Mouse (Mus musculus) cerebellum, adult 9-11 months (tissue): ENCODE data around the gene Dpy19l2.
"Not testable (repeated sequence)": the region's sequence is repeated elsewhere in the genome, so short reads cannot be mapped to it uniquely, and the experiment has no call there.

Source experiments
- DNase-seq: peaks from one replicate; pipeline ENCODE4 v3.0.0; 2022

The Dpy19l2 gene

GRCm38 (mm10) chr9:24695700-24696404 is at the start of gene Dpy19l2:
Gene Dpy19l2 (minus strand): TSS chr9:24696293.
- no peak for DNase-seq

GRCm38 (mm10) chr9:24744958-24745357 is 48.9 kb upstream of the Dpy19l2 start:
- DNase-seq, result no peak

GRCm38 (mm10) chr9:24701246-24701645 is 5.2 kb upstream of the Dpy19l2 start:
- no peak for DNase-seq

- DNase-seq, result no peak
Observed at GRCm38 (mm10) chr9:24696405-24696778, 299 bp upstream of the Dpy19l2 start.

- not testable (repeated sequence) for DNase-seq
Observed at GRCm38 (mm10) chr9:24637341-24637740, 58.8 kb downstream of the Dpy19l2 start.

GRCm38 (mm10) chr9:24624896-24625295 is 71.2 kb downstream of the Dpy19l2 start, which contains the start of gene Cypt4:
Gene Cypt4 (plus strand): TSS chr9:24625196.
- no peak for DNase-seq

- no peak for DNase-seq
Observed at GRCm38 (mm10) chr9:24538159-24538558, 157.9 kb downstream of the Dpy19l2 start.

GRCm38 (mm10) chr9:24516575-24517139 is 179.4 kb downstream of the Dpy19l2 start:
- peak; percentile 86 for DNase-seq

GRCm38 (mm10) chr9:24514078-24514469 is 182.0 kb downstream of the Dpy19l2 start:
- DNase-seq, result no peak

GRCm38 (mm10) chr9:24513290-24514077 is 182.6 kb downstream of the Dpy19l2 start:
- DNase-seq, result no peak

GRCm38 (mm10) chr9:24512121-24512539 is 184.0 kb downstream of the Dpy19l2 start:
- DNase-seq, result no peak

GRCm38 (mm10) chr9:24511371-24512120 is 184.5 kb downstream of the Dpy19l2 start:
- DNase-seq, result no peak

GRCm38 (mm10) chr9:24508880-24509279 is 187.2 kb downstream of the Dpy19l2 start:
- no peak for DNase-seq
